Comparison of ENCODE assay signal across 8 mouse cellular contexts in the genomic region with DNA sequence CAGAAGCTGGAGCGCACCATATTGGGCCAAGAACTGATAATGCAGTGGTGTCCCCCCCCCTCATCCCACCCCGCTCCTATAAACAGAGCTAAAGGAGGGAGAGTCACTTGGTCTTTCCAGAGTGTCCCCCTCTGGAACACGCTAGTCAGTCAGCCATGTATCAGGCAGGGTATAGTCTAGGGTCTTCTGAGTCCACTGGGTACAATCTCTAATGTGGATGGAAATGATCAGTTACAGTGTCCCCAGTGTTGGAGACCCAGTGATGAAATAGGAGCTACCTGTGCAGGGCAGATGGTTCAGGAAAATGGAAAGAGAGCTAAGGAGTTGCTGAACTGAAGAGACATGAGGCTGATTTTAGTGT. TPM values are rescaled to one million over a fixed set of nuclear protein-coding genes. Genes with fewer than 3 reads are reported as not detected.
A peak's percentile ranks its signal among the peaks of the same experiment; 100 is the strongest.
DNase-seq lines count a peak whose midpoint lies in the region; ATAC-seq lines count a peak whose summit lies in the region.

No protein-coding gene starts in this region.

- no peak overlapping the region for H3K9ac ChIP-seq in heart, embryonic 14.5 days (ENCODE audit: low read length)
- no peak overlapping the region for H3K9ac ChIP-seq in hindbrain, embryonic 12.5 days
- no peak overlapping the region for H3K9ac ChIP-seq in midbrain, embryonic 12.5 days (replicated peaks)

- H3K9me3 ChIP-seq in heart, embryonic 14.5 days (ENCODE audit: control insufficient read depth, low read length) = no peaks in the 10 kb centered on the region
- H3K9me3 ChIP-seq in hindbrain, embryonic 12.5 days (replicated peaks) = no peaks in the 10 kb centered on the region
- no peaks in the 10 kb centered on the region for H3K9me3 ChIP-seq in midbrain, embryonic 12.5 days

- no peak overlapping the region for H3K27ac ChIP-seq in heart, embryonic 14.5 days (replicated peaks in 1 of 2; ENCODE audit: control insufficient read depth in 1 of 2, insufficient read depth in 1 of 2, low read depth in 2 of 2, low read length in 2 of 2)
- peak overlapping the region; percentile 64; the same call in 1 of the 2 replicates for H3K27ac ChIP-seq in hindbrain, embryonic 12.5 days
- peak overlapping the region; percentile 88 for H3K27ac ChIP-seq in midbrain, embryonic 12.5 days (replicated peaks)

- DNase-seq in heart, adult 8-10 months (ENCODE audit: low spot score) = no peak
- DNase-seq in MN1 (ENCODE audit: low spot score) = peak; percentile 23
- DNase-seq in ovary, postnatal 36 days (ENCODE audit: low spot score) = no peak
- no peak for DNase-seq in cerebellum, adult 18-20 months
- DNase-seq in c-Kit-positive CD71-positive TER-119-positive erythroid progenitor cells, embryonic 14.5 days (ENCODE audit: low spot score) = no peak

- peak overlapping the region; percentile 17 to 92; a peak in 3 of 4 replicates for H3K4me3 ChIP-seq in heart, embryonic 14.5 days (ENCODE audit: control insufficient read depth in 1 of 2, insufficient read depth in 1 of 2, low read depth in 1 of 2, low read length in 2 of 2)
- peak overlapping the region; percentile 99 for H3K4me3 ChIP-seq in hindbrain, embryonic 12.5 days
- H3K4me3 ChIP-seq in midbrain, embryonic 12.5 days = peak overlapping the region; percentile 97

- peaks cover 14 to 35% of the 10 kb centered on the region in 2 experiments for H3K4me1 ChIP-seq in heart, embryonic 14.5 days (ENCODE audit: control insufficient read depth in 2 of 2, insufficient read depth in 2 of 2, low read length in 2 of 2)
- peaks cover 31% of the 10 kb centered on the region for H3K4me1 ChIP-seq in hindbrain, embryonic 12.5 days
- peaks cover 22% of the 10 kb centered on the region for H3K4me1 ChIP-seq in midbrain, embryonic 12.5 days

- no peaks in the 10 kb centered on the region for H3K36me3 ChIP-seq in heart, embryonic 14.5 days (ENCODE audit: control insufficient read depth, insufficient read depth, low read length)
- no peaks in the 10 kb centered on the region for H3K36me3 ChIP-seq in hindbrain, embryonic 12.5 days
- no peaks in the 10 kb centered on the region for H3K36me3 ChIP-seq in midbrain, embryonic 12.5 days

- H3K4me2 ChIP-seq in heart, embryonic 14.5 days (ENCODE audit: low read length) = peak overlapping the region; percentile 46
- peak overlapping the region; percentile 42 for H3K4me2 ChIP-seq in hindbrain, embryonic 12.5 days (replicated peaks)
- H3K4me2 ChIP-seq in midbrain, embryonic 12.5 days (replicated peaks) = peak overlapping the region; percentile 72

- ATAC-seq in heart, embryonic 14.5 days (ENCODE audit: insufficient number of reproducible peaks, insufficient read depth, low FRiP score, low read depth) = no peak
- ATAC-seq in hindbrain, embryonic 12.5 days (ENCODE audit: low FRiP score) = no peak
- ATAC-seq in midbrain, embryonic 12.5 days (ENCODE audit: low FRiP score, low read depth) = no peak

- H3K27me3 ChIP-seq in heart, embryonic 14.5 days (ENCODE audit: control insufficient read depth, insufficient read depth, low read length) = no peaks in the 10 kb centered on the region
- H3K27me3 ChIP-seq in hindbrain, embryonic 12.5 days = peaks cover 37% of the 10 kb centered on the region
- peaks cover 34% of the 10 kb centered on the region for H3K27me3 ChIP-seq in midbrain, embryonic 12.5 days

- WGBS in heart, embryonic 14.5 days = 31% methylated on average over 3 of the region's 3 CpGs
- WGBS in hindbrain, embryonic 12.5 days = 33% methylated on average over 3 of the region's 3 CpGs
- WGBS in midbrain, embryonic 12.5 days = 32% methylated on average over 3 of the region's 3 CpGs

RNA-seq across cellular contexts. Expression of gene Rab7, which starts 0.3 kb away (rescaled TPM):
- 234 and 241 TPM in 2 replicates for polyA plus RNA-seq in heart, embryonic 14.5 days (2014; fragmentation: Nextera tagmentation; extraction: Ambion mirVana)
- 100 to 1,000 TPM; 276 to 300 (median 281) TPM for total RNA-seq in heart, adult 8-10 months (2022)
- 218 and 236 TPM in 2 replicates for polyA plus RNA-seq in hindbrain, embryonic 12.5 days (2016; fragmentation: Nextera tagmentation; extraction: Ambion mirVana)
- polyA plus RNA-seq in midbrain, embryonic 12.5 days (2016; fragmentation: Nextera tagmentation; extraction: Ambion mirVana) = 209 and 214 TPM in 2 replicates

RNA-seq across cellular contexts. Expression of gene Rpn1, which starts 38.9 kb away (rescaled TPM):
- 179 and 180 TPM in 2 replicates for polyA plus RNA-seq in heart, embryonic 14.5 days (2014; fragmentation: Nextera tagmentation; extraction: Ambion mirVana)
- 100 to 1,000 TPM in 3 of 4 experiments, 10 to 100 TPM in 1; 92.5 to 117 (median 111) TPM for total RNA-seq in heart, adult 8-10 months (2022)
- polyA plus RNA-seq in hindbrain, embryonic 12.5 days (2016; fragmentation: Nextera tagmentation; extraction: Ambion mirVana) = 278 and 284 TPM in 2 replicates
- polyA plus RNA-seq in midbrain, embryonic 12.5 days (2016; fragmentation: Nextera tagmentation; extraction: Ambion mirVana) = 242 and 256 TPM in 2 replicates

Comparison
In these comparisons a context has a peak if more than half of its experiments do, and no peak if none do; other contexts are left out.
1. H3K27ac ChIP-seq: peak in hindbrain, embryonic 12.5 days (single experiment) and midbrain, embryonic 12.5 days (single experiment); none in heart, embryonic 14.5 days (0 of 2).
2. Peak in every context shown above with its lines, with median percentiles within 50 percentile points of each other: H3K4me2 ChIP-seq and H3K4me3 ChIP-seq.